Mouse (Mus musculus): Measurements from ENCODE around the gene Morc4. TPM values are rescaled to one million over a fixed set of nuclear protein-coding genes. Genes with fewer than 3 reads are reported as not detected.

The Morc4 gene
- polyA plus RNA-seq, 1 experiment, result 24.3 TPM

- H3K9ac ChIP-seq (ENCODE audit: low read depth, poor library complexity, severe bottlenecking), result no peak overlapping the region
- no peak for TF ChIP-seq EP300 (IDR thresholded peaks at IDR 0.05; ENCODE audit: insufficient read depth, low read depth, low read length)
- no peak for TF ChIP-seq CTCF (IDR thresholded peaks at IDR 0.05; ENCODE audit: low read depth, low read length)
- TF ChIP-seq POLR2A (IDR thresholded peaks at IDR 0.05; ENCODE audit: insufficient read depth, low read length), result no peak
- H3K27me3 ChIP-seq (ENCODE audit: control insufficient read depth, insufficient read depth, low read length, poor library complexity, severe bottlenecking), result no peaks in the 10 kb centered on the region
- H3K36me3 ChIP-seq (ENCODE audit: control insufficient read depth, insufficient read depth, low read length, poor library complexity, severe bottlenecking), result no peaks in the 10 kb centered on the region
- no peaks in the 10 kb centered on the region for H3K4me1 ChIP-seq (ENCODE audit: control insufficient read depth, insufficient read depth, low read length)
- no peak overlapping the region for H3K4me3 ChIP-seq (ENCODE audit: low read depth, low read length)
- no peak overlapping the region for H3K27ac ChIP-seq (ENCODE audit: insufficient read depth, low read length)
- H3K9me3 ChIP-seq (replicated peaks; ENCODE audit: control insufficient read depth, insufficient read depth, low read length, poor library complexity, severe bottlenecking), result no peaks in the 10 kb centered on the region
Measured at GRCm38 (mm10) chrX:139813299-139814002, 58.0 kb downstream of the Morc4 start.

- TF ChIP-seq EP300 (IDR thresholded peaks at IDR 0.05; ENCODE audit: insufficient read depth, low read depth, low read length), result no peak
- TF ChIP-seq POLR2A (IDR thresholded peaks at IDR 0.05; ENCODE audit: insufficient read depth, low read length), result no peak
- no peak for TF ChIP-seq CTCF (IDR thresholded peaks at IDR 0.05; ENCODE audit: low read depth, low read length)
Measured at GRCm38 (mm10) chrX:139812636-139813298, 58.7 kb downstream of the Morc4 start.

GRCm38 (mm10) chrX:139808501-139808900 is 63.0 kb downstream of the Morc4 start:
- Histone ChIP-seq H3K4me3 (ENCODE audit: low read depth, low read length) (no peak overlapping the region), H3K4me1 (ENCODE audit: control insufficient read depth, insufficient read depth, low read length) (no peaks in the 10 kb centered on the region), H3K27me3 (ENCODE audit: control insufficient read depth, insufficient read depth, low read length, poor library complexity, severe bottlenecking) (no peaks in the 10 kb centered on the region), H3K9me3 (replicated peaks; ENCODE audit: control insufficient read depth, insufficient read depth, low read length, poor library complexity, severe bottlenecking) (no peaks in the 10 kb centered on the region), H3K9ac (ENCODE audit: low read depth, poor library complexity, severe bottlenecking) (no peak overlapping the region), H3K36me3 (ENCODE audit: control insufficient read depth, insufficient read depth, low read length, poor library complexity, severe bottlenecking) (no peaks in the 10 kb centered on the region), H3K27ac (ENCODE audit: insufficient read depth, low read length) (no peak overlapping the region)
- TF ChIP-seq POLR2A (IDR thresholded peaks at IDR 0.05; ENCODE audit: insufficient read depth, low read length) (no peak), CTCF (IDR thresholded peaks at IDR 0.05; ENCODE audit: low read depth, low read length) (no peak), EP300 (IDR thresholded peaks at IDR 0.05; ENCODE audit: insufficient read depth, low read depth, low read length) (no peak)

More at GRCm38 (mm10) chrX:139812636-139813298, 58.7 kb downstream of the Morc4 start:
- Histone ChIP-seq H3K4me3 (ENCODE audit: low read depth, low read length) (no peak overlapping the region), H3K9ac (ENCODE audit: low read depth, poor library complexity, severe bottlenecking) (no peak overlapping the region), H3K27ac (ENCODE audit: insufficient read depth, low read length) (no peak overlapping the region), H3K9me3 (replicated peaks; ENCODE audit: control insufficient read depth, insufficient read depth, low read length, poor library complexity, severe bottlenecking) (no peaks in the 10 kb centered on the region), H3K36me3 (ENCODE audit: control insufficient read depth, insufficient read depth, low read length, poor library complexity, severe bottlenecking) (no peaks in the 10 kb centered on the region), H3K4me1 (ENCODE audit: control insufficient read depth, insufficient read depth, low read length) (no peaks in the 10 kb centered on the region), H3K27me3 (ENCODE audit: control insufficient read depth, insufficient read depth, low read length, poor library complexity, severe bottlenecking) (no peaks in the 10 kb centered on the region)

- no peaks in the 10 kb centered on the region for H3K9me3 ChIP-seq (replicated peaks; ENCODE audit: control insufficient read depth, insufficient read depth, low read length, poor library complexity, severe bottlenecking)
- no peak overlapping the region for H3K9ac ChIP-seq (ENCODE audit: low read depth, poor library complexity, severe bottlenecking)
- H3K27me3 ChIP-seq (ENCODE audit: control insufficient read depth, insufficient read depth, low read length, poor library complexity, severe bottlenecking), result no peaks in the 10 kb centered on the region
- H3K4me3 ChIP-seq (ENCODE audit: low read depth, low read length), result no peak overlapping the region
- H3K4me1 ChIP-seq (ENCODE audit: control insufficient read depth, insufficient read depth, low read length), result no peaks in the 10 kb centered on the region
- H3K27ac ChIP-seq (ENCODE audit: insufficient read depth, low read length), result no peak overlapping the region
- H3K36me3 ChIP-seq (ENCODE audit: control insufficient read depth, insufficient read depth, low read length, poor library complexity, severe bottlenecking), result no peaks in the 10 kb centered on the region
- no peak for TF ChIP-seq POLR2A (IDR thresholded peaks at IDR 0.05; ENCODE audit: insufficient read depth, low read length)
- TF ChIP-seq CTCF (IDR thresholded peaks at IDR 0.05; ENCODE audit: low read depth, low read length), result no peak
- TF ChIP-seq EP300 (IDR thresholded peaks at IDR 0.05; ENCODE audit: insufficient read depth, low read depth, low read length), result no peak
Measured at GRCm38 (mm10) chrX:139808085-139808484, 63.4 kb downstream of the Morc4 start.

GRCm38 (mm10) chrX:139807391-139807790 is 64.1 kb downstream of the Morc4 start:
- Histone ChIP-seq H3K27me3 (ENCODE audit: control insufficient read depth, insufficient read depth, low read length, poor library complexity, severe bottlenecking) (no peaks in the 10 kb centered on the region), H3K4me3 (ENCODE audit: low read depth, low read length) (no peak overlapping the region), H3K4me1 (ENCODE audit: control insufficient read depth, insufficient read depth, low read length) (no peaks in the 10 kb centered on the region), H3K9me3 (replicated peaks; ENCODE audit: control insufficient read depth, insufficient read depth, low read length, poor library complexity, severe bottlenecking) (no peaks in the 10 kb centered on the region), H3K27ac (ENCODE audit: insufficient read depth, low read length) (no peak overlapping the region), H3K36me3 (ENCODE audit: control insufficient read depth, insufficient read depth, low read length, poor library complexity, severe bottlenecking) (no peaks in the 10 kb centered on the region), H3K9ac (ENCODE audit: low read depth, poor library complexity, severe bottlenecking) (no peak overlapping the region)
- no peak for TF ChIP-seq EP300 (IDR thresholded peaks at IDR 0.05; ENCODE audit: insufficient read depth, low read depth, low read length)
- no peak for TF ChIP-seq CTCF (IDR thresholded peaks at IDR 0.05; ENCODE audit: low read depth, low read length)
- TF ChIP-seq POLR2A (IDR thresholded peaks at IDR 0.05; ENCODE audit: insufficient read depth, low read length), result no peak

GRCm38 (mm10) chrX:139805918-139806317 is 65.6 kb downstream of the Morc4 start:
- Histone ChIP-seq H3K9ac (ENCODE audit: low read depth, poor library complexity, severe bottlenecking) (no peak overlapping the region), H3K9me3 (replicated peaks; ENCODE audit: control insufficient read depth, insufficient read depth, low read length, poor library complexity, severe bottlenecking) (no peaks in the 10 kb centered on the region), H3K36me3 (ENCODE audit: control insufficient read depth, insufficient read depth, low read length, poor library complexity, severe bottlenecking) (no peaks in the 10 kb centered on the region), H3K27me3 (ENCODE audit: control insufficient read depth, insufficient read depth, low read length, poor library complexity, severe bottlenecking) (no peaks in the 10 kb centered on the region), H3K4me3 (ENCODE audit: low read depth, low read length) (no peak overlapping the region), H3K4me1 (ENCODE audit: control insufficient read depth, insufficient read depth, low read length) (no peaks in the 10 kb centered on the region), H3K27ac (ENCODE audit: insufficient read depth, low read length) (no peak overlapping the region)
- no peak for TF ChIP-seq CTCF (IDR thresholded peaks at IDR 0.05; ENCODE audit: low read depth, low read length)
- TF ChIP-seq EP300 (IDR thresholded peaks at IDR 0.05; ENCODE audit: insufficient read depth, low read depth, low read length), result no peak
- no peak for TF ChIP-seq POLR2A (IDR thresholded peaks at IDR 0.05; ENCODE audit: insufficient read depth, low read length)
